Mouse (Mus musculus) heart, embryonic 13.5 days (tissue): ENCODE data around the gene Slc44a1. TPM values are rescaled to one million over a fixed set of nuclear protein-coding genes. Genes with fewer than 3 reads are reported as not detected.

ENCODE experiments used
- ATAC-seq: fragments of 200-750 bp; cut with Nextera tagmentation; 2 replicates; pipeline ENCODE4 v1.8.0; 2017; ENCODE audit warnings: moderate TSS enrichment; ENCODE audit not compliant: insufficient number of reproducible peaks, low FRiP score, low TSS enrichment; ENCODE audit errors: extremely low read depth
- H3K27ac ChIP-seq: fragments of 300-500 bp; sonication (generic); replicated peaks from 2 replicates; pipeline ENCODE4 v1.5.1; 2015; ENCODE audit warnings: moderate library complexity, mild to moderate bottlenecking, inconsistent platforms
- H3K27me3 ChIP-seq: fragments of 300-500 bp; sonication (generic); replicated peaks from 2 replicates; pipeline ENCODE4 v1.6.1; 2015; ENCODE audit warnings: mild to moderate bottlenecking, inconsistent platforms
- H3K36me3 ChIP-seq: fragments of 300-500 bp; sonication (generic); 2 replicates; pipeline ENCODE4 v1.6.1; 2015; ENCODE audit warnings: mild to moderate bottlenecking, inconsistent platforms
- H3K4me1 ChIP-seq: fragments of 300-500 bp; sonication (generic); 2 replicates; pipeline ENCODE4 v1.6.1; 2015; ENCODE audit warnings: inconsistent platforms
- H3K4me2 ChIP-seq: fragments of 300-500 bp; sonication (generic); 2 replicates; pipeline ENCODE4 v1.6.1; 2015; ENCODE audit warnings: inconsistent platforms, mild to moderate bottlenecking, moderate library complexity
- H3K4me3 ChIP-seq: fragments of 300-500 bp; sonication (generic); 2 replicates; pipeline ENCODE4 v1.5.1; 2015; ENCODE audit warnings: moderate library complexity, mild to moderate bottlenecking, inconsistent platforms
- H3K9ac ChIP-seq: fragments of 300-500 bp; sonication (generic); 2 replicates; pipeline ENCODE4 v1.6.1; 2015; ENCODE audit warnings: inconsistent platforms, mild to moderate bottlenecking, moderate library complexity
- H3K9me3 ChIP-seq: fragments of 300-500 bp; sonication (generic); 2 replicates; pipeline ENCODE4 v1.6.1; 2016; ENCODE audit warnings: inconsistent platforms
- WGBS: fragments of 180-500 bp; shearing (Covaris S2); methylation state at CpG from one replicate; pipeline ENCODE4 v1.1.7; 2015; ENCODE audit warnings: mixed read lengths; 5-methylcytosine and 5-hydroxymethylcytosine counted together
- polyA plus RNA-seq: library from polyadenylated mRNA; unstranded; fragments of >200 nt; fragmentation: Nextera tagmentation; extraction: Ambion mirVana; gene quantifications from 2 replicates; pipeline ENCODE4 v1.2.1, GENCODE M21; 2015

Slc44a1 gene
- polyA plus RNA-seq, 1 experiment from 2014 or later = 17.1 TPM

DNA sequence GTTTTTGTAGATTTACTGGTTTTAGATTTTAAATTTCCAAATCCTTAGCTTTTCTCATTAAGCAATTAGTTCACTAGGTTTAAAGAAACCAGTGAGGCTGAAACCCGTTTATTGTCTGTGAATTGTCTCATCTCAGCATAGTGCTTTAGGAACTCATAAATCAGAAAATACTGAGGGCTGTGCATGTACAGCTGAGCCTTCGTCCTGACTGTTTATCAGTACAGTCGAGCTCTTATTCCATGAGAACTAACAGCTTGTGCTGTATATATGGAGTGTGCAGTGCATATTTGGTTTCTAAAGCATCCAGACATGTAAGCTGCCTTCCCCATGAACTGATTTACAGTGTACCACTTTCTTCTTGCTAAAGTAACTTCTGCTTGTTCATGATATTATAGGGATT lies 217.8 kb downstream of the Slc44a1 start:
- Histone ChIP-seq H3K4me3 (no peak overlapping the region), H3K4me1 (peaks cover 32% of the 10 kb centered on the region), H3K27me3 (no peaks in the 10 kb centered on the region), H3K27ac (no peak overlapping the region), H3K9ac (no peak overlapping the region), H3K4me2 (no peak overlapping the region), H3K36me3 (peaks cover 17% of the 10 kb centered on the region), H3K9me3 (no peaks in the 10 kb centered on the region)
- WGBS = 55% methylated on average over 3 of the region's 3 CpGs
- no peak for ATAC-seq

DNA sequence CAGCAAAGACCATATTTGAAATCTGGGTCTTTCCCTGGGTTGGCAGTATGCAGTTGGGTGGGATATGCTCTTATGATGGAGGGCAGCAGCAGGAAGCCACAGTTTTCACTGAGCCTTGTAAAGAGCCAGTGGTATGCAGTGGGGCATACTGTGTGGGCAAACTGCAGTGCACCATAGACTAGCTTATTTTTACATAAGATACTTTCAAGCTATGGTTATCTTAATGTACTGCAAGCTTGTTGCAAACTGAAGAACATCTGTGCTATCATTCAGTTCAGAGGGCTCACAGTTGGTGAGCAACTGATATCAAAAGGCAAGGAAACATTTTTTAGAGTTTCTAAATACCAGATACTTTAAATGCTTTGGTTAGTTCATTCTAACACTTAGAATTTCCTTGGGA lies 220.5 kb downstream of the Slc44a1 start:
- Histone ChIP-seq H3K27me3 (no peaks in the 10 kb centered on the region), H3K4me1 (peaks cover 32% of the 10 kb centered on the region), H3K9ac (no peak overlapping the region), H3K27ac (no peak overlapping the region), H3K4me2 (no peak overlapping the region), H3K36me3 (peaks cover 11% of the 10 kb centered on the region; the same call in 1 of the 2 replicates), H3K9me3 (no peaks in the 10 kb centered on the region), H3K4me3 (no peak overlapping the region)
- no peak for ATAC-seq

Other genes starting within 250 kb of the Slc44a1 start
- gene Fsd1l, start 191.1 kb downstream of the Slc44a1 start, polyA plus RNA-seq = 7.9 and 9.8 TPM in 2 replicates